Mouse (Mus musculus): ENCODE data around the gene Ntm.

The Ntm gene

GRCm38 (mm10) chr9:29887924-29888323 lies 75.0 kb downstream of the Ntm start:
- DNase-seq (ENCODE audit: low read depth, low spot score), result peak; percentile 64

DNA sequence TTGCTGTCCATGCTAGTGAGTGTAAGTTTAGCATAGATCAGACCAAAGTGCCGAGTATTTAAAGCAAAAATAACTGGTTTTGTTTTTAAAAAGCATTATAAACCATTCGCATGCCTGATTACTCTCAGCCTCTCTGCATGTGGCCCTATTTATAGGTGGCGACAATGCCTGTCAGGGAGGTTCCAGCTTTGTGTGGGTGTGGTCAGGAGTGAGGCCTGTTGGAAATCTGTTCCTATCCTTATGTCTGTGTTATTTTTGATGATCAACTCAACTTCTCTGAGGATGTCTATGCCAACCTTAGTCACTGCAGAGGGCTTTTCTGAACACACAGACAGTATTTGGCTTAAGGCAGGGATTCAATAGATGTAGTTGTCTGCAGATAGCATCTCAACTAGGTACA lies 78.9 kb downstream of the Ntm start:
- DNase-seq (ENCODE audit: low read depth, low spot score), result peak; percentile 75

DNA sequence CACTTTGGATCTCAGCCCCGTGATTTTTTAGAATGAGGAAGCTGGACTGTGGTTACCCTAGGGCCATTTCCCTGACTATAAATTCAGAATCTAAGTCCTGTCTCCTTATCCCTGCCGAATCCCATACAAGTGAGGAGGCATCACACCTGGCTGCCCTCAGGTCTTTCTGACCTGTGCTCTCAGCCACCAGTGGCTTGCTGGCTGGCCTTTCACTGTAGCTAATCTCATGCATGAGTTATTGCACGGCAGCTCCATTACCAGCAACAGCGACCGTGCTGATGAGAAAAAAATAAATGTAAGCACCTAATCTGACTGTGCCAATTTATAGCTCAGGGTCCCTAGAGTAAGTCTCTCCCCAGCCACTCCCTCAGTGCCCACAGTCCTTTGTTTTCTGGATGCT lies 81.3 kb downstream of the Ntm start:
- no peak for DNase-seq (ENCODE audit: low read depth, low spot score)

DNA sequence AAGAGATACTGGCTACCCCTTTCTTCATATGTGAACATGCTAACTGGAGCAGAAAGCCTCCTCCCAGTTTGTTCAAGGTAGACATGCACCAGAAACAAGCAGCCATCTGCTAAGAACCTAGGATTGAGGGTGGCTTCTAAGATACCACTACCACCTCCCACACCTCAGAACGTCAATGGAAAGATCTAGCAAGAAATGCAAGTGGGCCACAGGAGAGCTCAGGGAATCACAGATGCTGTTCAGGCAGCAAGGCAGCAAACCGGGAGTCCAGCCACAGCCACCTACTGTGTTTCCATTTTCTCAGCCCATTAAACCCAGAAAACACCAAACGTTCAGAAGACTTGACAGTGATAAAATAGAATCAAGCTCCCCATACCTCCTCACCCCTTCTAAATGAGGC lies 85.4 kb downstream of the Ntm start:
- peak; percentile 90 for DNase-seq (ENCODE audit: low read depth, low spot score)

GRCm38 (mm10) chr9:29867746-29868145 lies 95.2 kb downstream of the Ntm start:
- no peak for DNase-seq (ENCODE audit: low read depth, low spot score)

DNA sequence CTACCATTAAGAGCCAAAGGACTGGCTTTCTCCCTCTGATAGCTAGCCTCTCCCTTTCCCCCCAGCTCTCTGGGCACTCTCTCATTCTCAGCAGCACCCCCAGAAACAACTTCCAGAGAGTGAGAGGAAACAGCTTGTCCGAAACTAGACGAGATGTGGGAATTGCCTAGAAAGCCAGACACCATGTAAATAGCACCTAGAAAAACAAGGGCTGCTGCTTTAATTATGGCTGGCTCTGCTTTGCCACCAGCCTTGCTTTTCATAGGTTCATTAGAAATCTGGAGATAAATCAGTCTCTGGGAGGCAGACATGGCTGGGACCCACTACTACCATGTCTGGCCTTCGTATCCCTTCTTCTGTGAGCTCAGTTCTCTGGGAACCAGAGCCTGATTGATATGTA lies 96.1 kb downstream of the Ntm start:
- DNase-seq (ENCODE audit: low read depth, low spot score), result no peak

- no peak for DNase-seq (ENCODE audit: low read depth, low spot score)
Measured at GRCm38 (mm10) chr9:29866101-29866500, 96.8 kb downstream of the Ntm start.

DNA sequence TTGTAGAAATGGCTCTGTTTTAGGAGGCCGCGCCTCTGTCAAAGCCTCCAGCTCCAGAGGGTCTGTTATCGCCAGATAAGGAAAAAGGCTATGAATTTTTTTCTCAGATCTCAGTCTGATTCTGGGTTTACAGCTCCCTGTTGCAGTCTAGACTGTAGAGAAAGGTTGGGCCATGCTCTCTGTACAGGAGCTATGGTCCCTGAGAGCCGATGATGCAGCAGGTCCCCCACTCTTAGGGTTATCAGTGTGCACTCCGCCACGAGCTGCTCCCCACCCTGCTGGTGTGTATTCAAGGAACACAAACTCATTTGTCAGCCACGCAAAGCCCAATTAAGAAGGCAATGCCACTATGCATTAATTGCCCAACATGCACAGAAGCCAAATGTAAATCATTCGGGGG lies 97.4 kb downstream of the Ntm start:
- no peak for DNase-seq (ENCODE audit: low read depth, low spot score)

- DNase-seq (ENCODE audit: low read depth, low spot score), result peak; percentile 57
Measured at GRCm38 (mm10) chr9:29864886-29865285, 98.1 kb downstream of the Ntm start.

DNA sequence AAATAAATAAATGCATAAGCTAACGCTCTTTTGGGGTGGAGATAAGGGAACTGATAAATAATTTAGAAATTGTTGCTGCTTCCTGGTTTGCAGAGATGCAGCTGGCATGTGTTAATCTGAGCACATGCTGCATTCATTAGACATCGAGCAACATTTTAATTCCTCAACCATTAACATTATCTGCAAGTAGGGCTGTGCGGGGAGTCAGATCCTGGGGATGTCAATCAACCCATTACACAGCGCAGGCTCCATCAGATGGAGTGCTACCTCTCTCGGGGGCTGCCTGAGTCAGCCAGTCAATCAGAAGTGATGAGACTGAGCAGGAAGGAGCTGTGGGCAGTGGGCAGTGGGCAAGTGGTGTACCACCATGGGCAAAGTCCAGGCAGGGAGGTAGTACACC lies 100.5 kb downstream of the Ntm start:
- DNase-seq (ENCODE audit: low read depth, low spot score), result no peak

DNA sequence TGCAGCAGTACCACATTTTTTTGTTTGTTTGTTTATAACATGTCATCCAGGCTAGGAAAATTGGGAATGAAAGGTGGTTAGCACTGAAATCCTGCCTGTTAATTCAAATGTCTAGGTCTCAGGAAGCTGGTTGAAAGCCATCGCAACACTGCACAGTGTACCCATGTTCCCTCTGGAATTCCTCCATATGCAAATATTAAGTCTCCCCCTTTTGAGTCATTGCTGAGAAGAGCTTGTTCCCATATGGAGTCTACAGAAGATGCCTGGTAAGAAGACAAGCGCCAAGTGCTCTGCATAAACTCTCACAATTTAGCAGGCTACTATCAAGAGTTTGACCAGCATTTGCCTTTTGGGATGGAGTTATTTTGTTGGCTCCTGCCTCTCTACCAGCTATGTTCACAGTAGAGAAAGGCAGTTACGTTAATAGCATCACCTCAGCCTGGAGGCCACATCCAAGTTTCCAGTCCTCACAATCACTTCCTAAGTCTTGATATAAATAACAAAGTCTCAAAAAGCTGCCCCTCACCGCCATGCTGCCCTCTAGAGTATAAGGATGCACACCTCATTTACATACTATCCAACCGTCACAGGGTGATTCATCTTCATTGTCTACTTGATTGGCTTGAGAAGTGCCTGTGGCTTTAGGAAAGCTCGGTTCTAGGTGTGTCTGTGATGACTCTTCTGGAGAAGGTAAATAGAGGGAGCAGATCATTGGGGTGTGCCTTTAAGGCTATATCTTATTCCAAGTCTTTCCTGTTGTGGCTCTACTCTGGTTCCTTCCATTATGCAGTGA lies 103.5 kb downstream of the Ntm start:
- DNase-seq (ENCODE audit: low read depth, low spot score), result peak; percentile 62

- DNase-seq (ENCODE audit: low read depth, low spot score), result peak; percentile 54
Measured at GRCm38 (mm10) chr9:29848735-29849455, 114.0 kb downstream of the Ntm start.

- DNase-seq (ENCODE audit: low read depth, low spot score), result no peak
Measured at GRCm38 (mm10) chr9:29837344-29837743, 125.6 kb downstream of the Ntm start.

- DNase-seq (ENCODE audit: low read depth, low spot score), result peak; percentile 40
Measured at GRCm38 (mm10) chr9:29834911-29835310, 128.0 kb downstream of the Ntm start.

DNA sequence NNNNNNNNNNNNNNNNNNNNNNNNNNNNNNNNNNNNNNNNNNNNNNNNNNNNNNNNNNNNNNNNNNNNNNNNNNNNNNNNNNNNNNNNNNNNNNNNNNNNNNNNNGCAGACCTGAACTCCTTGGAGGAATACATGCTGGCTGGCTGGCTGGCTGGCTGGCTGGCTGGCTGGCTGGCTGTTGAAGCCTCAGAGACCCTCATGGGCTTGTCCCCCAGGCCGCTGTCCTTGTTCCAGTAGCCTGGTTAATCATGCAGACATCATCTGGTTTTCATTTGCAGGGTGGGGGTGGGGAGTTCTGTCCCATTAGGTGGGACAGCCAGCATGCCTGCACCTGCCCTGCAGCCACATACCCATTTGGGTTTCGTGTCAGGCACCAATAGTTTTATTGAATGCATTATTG lies 129.2 kb downstream of the Ntm start:
- no peak for DNase-seq (ENCODE audit: low read depth, low spot score)

DNA sequence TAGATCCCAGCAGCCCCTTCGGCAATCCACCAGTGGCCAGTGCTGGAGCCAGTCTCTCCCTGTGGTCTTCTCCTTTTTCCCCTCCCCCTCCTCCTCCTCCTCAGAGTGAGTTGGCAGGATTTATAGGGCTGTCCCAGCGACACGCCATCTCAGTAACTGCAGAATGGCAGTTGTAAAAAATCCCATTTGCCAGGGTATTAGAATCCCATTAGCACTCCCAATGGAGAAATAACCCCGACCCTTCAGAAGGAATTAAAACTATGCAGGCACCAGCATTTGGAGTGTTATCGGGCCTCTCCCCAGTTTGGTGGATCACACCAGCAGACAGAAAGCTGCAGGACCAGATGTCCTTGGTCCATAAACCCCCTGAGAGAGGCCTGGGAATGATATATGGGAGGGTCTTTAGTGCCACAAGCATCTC lies 135.7 kb downstream of the Ntm start:
- DNase-seq (ENCODE audit: low read depth, low spot score), result no peak

- DNase-seq (ENCODE audit: low read depth, low spot score), result no peak
Measured at GRCm38 (mm10) chr9:29825236-29825635, 137.7 kb downstream of the Ntm start.

GRCm38 (mm10) chr9:29823716-29824115 lies 139.2 kb downstream of the Ntm start:
- peak; percentile 96 for DNase-seq (ENCODE audit: low read depth, low spot score)

DNA sequence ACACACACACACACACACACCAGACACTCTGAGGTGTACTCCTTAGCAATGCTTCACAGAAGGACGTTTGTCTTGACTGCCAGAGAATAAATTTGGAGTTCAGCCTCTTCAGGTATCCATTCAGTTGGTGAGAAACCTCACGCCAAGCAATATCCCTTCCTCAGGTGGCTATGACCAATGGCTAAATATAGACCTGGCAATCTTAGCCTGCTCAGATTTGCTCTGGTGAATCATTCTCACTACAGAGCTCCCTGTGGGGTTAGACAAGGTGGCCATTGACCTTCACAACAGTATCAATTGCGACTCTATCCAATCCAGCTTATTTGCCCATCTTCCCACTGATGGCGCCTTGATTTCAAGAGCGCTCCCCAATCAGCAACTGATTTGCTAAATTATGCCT lies 150.3 kb downstream of the Ntm start:
- no peak for DNase-seq (ENCODE audit: low read depth, low spot score)

DNA sequence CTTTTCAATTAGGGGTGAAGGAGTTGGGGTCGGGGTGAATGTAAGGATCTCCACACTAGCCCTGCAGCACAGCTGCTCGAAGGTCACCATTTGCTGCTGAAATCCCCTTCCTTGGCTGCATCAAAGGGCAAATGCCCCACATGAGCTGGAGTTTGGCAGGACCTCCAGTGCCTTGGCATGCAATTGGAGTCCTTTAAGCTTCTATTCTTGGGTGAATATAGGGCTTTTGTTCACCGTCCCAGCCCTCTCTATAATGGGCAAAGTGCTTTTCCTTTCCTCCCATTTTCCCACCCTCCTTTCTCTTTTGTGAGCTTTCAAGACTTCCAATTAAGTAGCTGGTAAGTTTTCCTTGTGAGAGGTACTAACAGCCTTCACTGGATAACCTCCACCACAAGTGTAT lies 156.2 kb downstream of the Ntm start:
- DNase-seq (ENCODE audit: low read depth, low spot score), result no peak

DNA sequence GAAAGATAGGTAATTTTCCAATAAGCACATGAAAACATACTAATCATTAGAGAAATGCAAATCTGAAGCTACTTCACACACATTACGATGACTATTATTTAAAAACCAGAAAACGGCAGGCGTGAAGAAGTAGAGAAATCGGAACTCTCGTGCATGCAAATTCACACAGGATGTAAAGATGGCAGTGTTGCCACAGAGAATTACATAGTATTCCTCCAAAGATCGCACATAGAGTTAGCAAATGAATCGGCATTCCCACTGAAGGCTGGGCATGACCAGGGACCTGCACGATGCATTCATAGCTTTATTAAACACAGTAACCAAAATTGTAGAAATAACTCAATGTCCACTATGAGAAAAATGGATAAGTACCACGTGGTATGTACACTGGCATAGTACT lies 158.5 kb downstream of the Ntm start:
- no peak for DNase-seq (ENCODE audit: low read depth, low spot score)

- no peak for DNase-seq (ENCODE audit: low read depth, low spot score)
Measured at GRCm38 (mm10) chr9:29803738-29804285, 159.1 kb downstream of the Ntm start.

All from brain, adult 2 months (tissue).